Mouse (Mus musculus): ENCODE data around the gene Fabp7. TPM values are rescaled to one million over a fixed set of nuclear protein-coding genes. Genes with fewer than 3 reads are reported as not detected.

Gene Fabp7
- polyA plus RNA-seq (2015; fragmentation: Nextera tagmentation; extraction: Ambion mirVana) = 1,482 and 1,875 TPM in 2 replicates

DNA sequence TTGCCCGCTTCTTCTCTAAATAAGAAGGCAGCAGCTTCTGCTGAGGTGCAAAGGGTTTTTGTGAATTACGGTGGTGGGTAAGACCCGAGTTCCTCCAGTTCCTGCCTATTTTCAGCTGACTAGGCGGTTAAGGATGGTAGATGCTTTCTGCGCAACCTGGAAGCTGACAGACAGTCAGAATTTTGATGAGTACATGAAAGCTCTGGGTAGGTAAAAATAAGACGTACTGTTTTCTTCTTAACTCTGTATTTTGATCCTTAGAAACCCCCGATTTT is at the start of gene Fabp7:
Gene Fabp7 (plus strand): TSS at position 6 of the 275 bp plus-strand sequence.
- WGBS = 3% methylated on average over 7 of the region's 7 CpGs
- peak within 1 kb of the TSS; percentile 79 for H3K27ac ChIP-seq (ENCODE audit: low read length)
- no peak; the same call in 1 of the 2 replicates for ATAC-seq
- H3K36me3 ChIP-seq (ENCODE audit: control insufficient read depth, insufficient read depth, low read length) = no peaks in the 10 kb centered on the region
- H3K4me3 ChIP-seq (ENCODE audit: low read depth, low read length) = peak within 1 kb of the TSS; percentile 34
- peak within 1 kb of the TSS; percentile 50 for H3K9ac ChIP-seq (ENCODE audit: low read depth, low read length)
- no peaks in the 10 kb centered on the region for H3K27me3 ChIP-seq (ENCODE audit: control insufficient read depth, insufficient read depth, low read depth, low read length)
- no peaks in the 10 kb centered on the region for H3K9me3 ChIP-seq (replicated peaks; ENCODE audit: control insufficient read depth, low read length, poor library complexity, severe bottlenecking)
- H3K4me1 ChIP-seq (ENCODE audit: control insufficient read depth, insufficient read depth, low read length) = peaks cover 23% of the 10 kb centered on the region
- peak within 1 kb of the TSS; percentile 60 for H3K4me2 ChIP-seq (ENCODE audit: low read length)

DNA sequence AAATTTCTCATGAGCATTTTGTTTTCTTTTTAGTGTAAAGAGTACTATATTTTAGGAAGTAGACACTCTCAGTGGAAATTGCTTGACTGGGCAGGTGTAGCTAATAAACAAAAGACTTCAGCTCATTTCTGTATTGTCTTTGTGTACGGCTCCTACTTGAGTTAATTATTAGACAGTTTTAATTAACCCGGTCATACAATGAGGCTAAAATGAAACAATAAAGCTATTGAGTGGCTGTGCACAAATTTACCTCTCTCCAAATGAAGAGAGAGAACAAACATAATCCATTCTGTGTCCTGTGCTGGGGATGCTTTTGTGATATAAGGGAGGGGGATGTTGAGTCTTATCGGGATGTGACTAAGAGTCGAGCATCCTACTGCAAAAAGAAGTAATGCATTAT is 43.9 kb upstream of the Fabp7 start:
- no peak for ATAC-seq

DNA sequence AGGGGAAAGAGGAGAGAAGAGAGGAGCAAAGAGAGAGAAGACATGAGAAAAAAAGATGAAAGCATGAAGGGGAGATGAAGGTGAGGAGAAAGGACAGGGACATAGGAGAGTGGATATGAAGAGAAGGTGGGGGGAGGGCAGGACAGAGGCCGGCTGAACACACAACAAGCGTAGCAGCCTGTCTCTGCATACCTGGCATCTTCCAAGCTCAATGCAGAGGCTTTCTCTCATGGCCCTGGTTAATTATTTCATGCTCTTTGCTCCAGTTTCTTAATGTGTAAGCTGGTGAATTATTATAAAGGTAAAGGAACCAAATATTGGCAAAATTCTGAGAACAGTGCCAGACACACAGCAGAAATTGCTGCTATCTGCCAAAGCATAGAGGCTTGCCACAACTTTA is 43.3 kb upstream of the Fabp7 start:
- H3K27me3 ChIP-seq (ENCODE audit: control insufficient read depth, insufficient read depth, low read depth, low read length) = no peaks in the 10 kb centered on the region
- no peaks in the 10 kb centered on the region for H3K36me3 ChIP-seq (ENCODE audit: control insufficient read depth, insufficient read depth, low read length)
- no peaks in the 10 kb centered on the region for H3K9me3 ChIP-seq (replicated peaks; ENCODE audit: control insufficient read depth, low read length, poor library complexity, severe bottlenecking)
- no peak overlapping the region for H3K27ac ChIP-seq (ENCODE audit: low read length)
- H3K4me3 ChIP-seq (ENCODE audit: low read depth, low read length) = no peak overlapping the region
- H3K4me2 ChIP-seq (ENCODE audit: low read length) = no peak overlapping the region
- no peak overlapping the region for H3K9ac ChIP-seq (ENCODE audit: low read depth, low read length)
- no peaks in the 10 kb centered on the region for H3K4me1 ChIP-seq (ENCODE audit: control insufficient read depth, insufficient read depth, low read length)
- 53% methylated on average over 2 of the region's 2 CpGs for WGBS
- no peak for ATAC-seq

More for the DNA sequence above, 43.9 kb upstream of the Fabp7 start:
- Histone ChIP-seq H3K9me3 (replicated peaks; ENCODE audit: control insufficient read depth, low read length, poor library complexity, severe bottlenecking) (no peaks in the 10 kb centered on the region), H3K36me3 (ENCODE audit: control insufficient read depth, insufficient read depth, low read length) (no peaks in the 10 kb centered on the region), H3K9ac (ENCODE audit: low read depth, low read length) (no peak overlapping the region), H3K27ac (ENCODE audit: low read length) (no peak overlapping the region), H3K27me3 (ENCODE audit: control insufficient read depth, insufficient read depth, low read depth, low read length) (no peaks in the 10 kb centered on the region), H3K4me1 (ENCODE audit: control insufficient read depth, insufficient read depth, low read length) (no peaks in the 10 kb centered on the region), H3K4me2 (ENCODE audit: low read length) (no peak overlapping the region), H3K4me3 (ENCODE audit: low read depth, low read length) (no peak overlapping the region)
- WGBS = 73% methylated on average over 4 of the region's 4 CpGs

DNA sequence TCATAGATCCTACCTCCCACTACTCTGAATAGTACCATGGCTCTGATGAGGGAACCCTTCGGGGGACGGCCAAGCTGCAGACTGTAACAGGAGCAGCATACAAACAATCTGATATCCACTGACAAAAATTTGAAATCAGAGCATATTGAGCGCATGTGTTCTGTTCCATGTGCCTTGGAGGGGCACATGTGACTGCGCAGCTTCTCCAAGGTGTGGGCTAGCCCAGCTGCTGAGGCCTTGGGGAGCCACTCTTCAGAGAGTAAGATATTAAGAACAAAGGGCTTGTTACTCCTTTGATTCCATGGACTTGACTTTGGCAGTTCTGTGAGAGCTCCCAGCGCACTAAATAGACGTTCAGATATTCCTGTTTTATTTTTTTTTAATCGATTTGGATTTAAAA is 41.6 kb upstream of the Fabp7 start:
- Histone ChIP-seq H3K36me3 (ENCODE audit: control insufficient read depth, insufficient read depth, low read length) (no peaks in the 10 kb centered on the region), H3K4me3 (ENCODE audit: low read depth, low read length) (no peak overlapping the region), H3K9ac (ENCODE audit: low read depth, low read length) (no peak overlapping the region), H3K27ac (ENCODE audit: low read length) (no peak overlapping the region), H3K27me3 (ENCODE audit: control insufficient read depth, insufficient read depth, low read depth, low read length) (no peaks in the 10 kb centered on the region), H3K4me1 (ENCODE audit: control insufficient read depth, insufficient read depth, low read length) (no peaks in the 10 kb centered on the region), H3K9me3 (replicated peaks; ENCODE audit: control insufficient read depth, low read length, poor library complexity, severe bottlenecking) (no peaks in the 10 kb centered on the region), H3K4me2 (ENCODE audit: low read length) (no peak overlapping the region)
- peak; percentile 65 for ATAC-seq
- WGBS = 72% methylated on average over 7 of the region's 7 CpGs

DNA sequence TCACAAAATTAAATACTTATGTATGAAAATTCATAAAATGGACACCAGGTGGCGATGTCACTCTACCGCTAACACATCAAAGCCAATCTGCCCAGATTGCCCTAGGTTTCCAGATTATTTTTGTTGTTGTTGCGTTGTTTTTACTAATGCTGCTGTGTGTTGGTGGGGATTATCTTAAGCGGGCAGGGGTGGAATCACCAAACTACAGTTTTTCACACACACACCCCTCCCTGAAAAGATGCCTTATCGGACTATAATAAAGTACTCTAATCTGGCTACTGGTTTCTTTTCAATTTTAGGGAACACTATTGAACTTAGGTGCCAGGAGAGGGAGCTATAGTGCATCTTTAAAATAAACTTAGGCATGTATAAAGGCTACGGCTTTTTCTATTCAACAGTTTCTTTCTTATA is 41.1 kb upstream of the Fabp7 start:
- H3K9ac ChIP-seq (ENCODE audit: low read depth, low read length) = no peak overlapping the region
- H3K36me3 ChIP-seq (ENCODE audit: control insufficient read depth, insufficient read depth, low read length) = no peaks in the 10 kb centered on the region
- H3K9me3 ChIP-seq (replicated peaks; ENCODE audit: control insufficient read depth, low read length, poor library complexity, severe bottlenecking) = no peaks in the 10 kb centered on the region
- H3K27ac ChIP-seq (ENCODE audit: low read length) = no peak overlapping the region
- peak overlapping the region; percentile 34 for H3K4me3 ChIP-seq (ENCODE audit: low read depth, low read length)
- H3K4me2 ChIP-seq (ENCODE audit: low read length) = peak overlapping the region; percentile 50
- H3K27me3 ChIP-seq (ENCODE audit: control insufficient read depth, insufficient read depth, low read depth, low read length) = no peaks in the 10 kb centered on the region
- 2% methylated on average over 6 of the region's 6 CpGs for WGBS
- ATAC-seq = peak; percentile 88
- H3K4me1 ChIP-seq (ENCODE audit: control insufficient read depth, insufficient read depth, low read length) = no peaks in the 10 kb centered on the region

DNA sequence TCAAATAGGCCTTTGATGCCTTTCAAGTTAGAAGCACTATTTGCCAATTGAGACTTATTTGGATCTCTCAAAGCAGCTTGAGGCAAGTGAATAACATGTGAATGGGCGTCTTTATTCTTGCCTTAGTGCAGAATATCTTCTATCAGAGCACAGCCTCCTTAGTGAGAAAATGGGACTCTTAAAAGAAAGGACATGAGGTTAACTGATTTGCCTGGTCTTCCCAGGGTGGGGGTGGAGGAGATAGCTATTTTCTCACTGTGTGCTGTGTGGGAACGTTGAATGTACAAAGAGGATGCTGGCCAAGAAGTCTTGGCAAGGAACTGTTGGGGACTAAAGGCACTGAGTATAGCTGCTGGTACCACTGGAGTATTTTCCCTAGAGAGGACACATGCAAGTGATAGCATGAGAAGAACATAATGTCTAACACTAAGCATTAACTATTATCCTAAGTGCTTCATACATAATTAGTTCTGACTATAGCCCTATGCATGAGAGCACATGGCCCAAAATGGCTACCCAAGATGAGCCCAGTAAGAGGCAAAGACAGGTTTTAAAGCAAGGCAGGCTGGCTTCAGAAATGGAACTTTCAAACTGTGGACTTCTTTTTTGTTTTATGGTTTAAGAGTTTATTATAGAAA is 40.4 kb upstream of the Fabp7 start:
- ATAC-seq = peak; percentile 90
- H3K27ac ChIP-seq (ENCODE audit: low read length) = 0 out of 2 replicates have a peak overlapping the region, but pooled peaks have one; percentile 49

DNA sequence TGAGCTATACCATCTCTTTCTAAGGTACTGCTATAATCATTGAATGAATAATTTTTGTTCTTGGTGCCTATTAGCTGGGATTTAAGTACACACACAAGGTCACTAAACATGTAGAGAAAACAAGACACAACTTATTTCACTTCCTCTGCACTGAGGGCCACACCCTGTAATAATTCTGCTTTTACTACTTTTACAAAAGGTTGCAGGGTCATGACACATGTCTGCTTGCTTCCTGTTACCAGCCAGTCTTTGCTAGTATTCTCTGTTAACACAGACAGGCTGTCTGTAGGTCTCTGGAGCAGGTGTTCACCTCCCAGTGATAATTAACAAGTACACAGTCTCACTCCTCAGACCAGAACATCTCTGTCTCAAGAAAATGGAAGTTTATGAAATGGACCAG is 39.2 kb upstream of the Fabp7 start:
- H3K27me3 ChIP-seq (ENCODE audit: control insufficient read depth, insufficient read depth, low read depth, low read length) = no peaks in the 10 kb centered on the region
- H3K36me3 ChIP-seq (ENCODE audit: control insufficient read depth, insufficient read depth, low read length) = no peaks in the 10 kb centered on the region
- H3K4me2 ChIP-seq (ENCODE audit: low read length) = no peak overlapping the region
- ATAC-seq = no peak
- H3K4me1 ChIP-seq (ENCODE audit: control insufficient read depth, insufficient read depth, low read length) = no peaks in the 10 kb centered on the region
- no peak overlapping the region for H3K9ac ChIP-seq (ENCODE audit: low read depth, low read length)
- H3K27ac ChIP-seq (ENCODE audit: low read length) = no peak overlapping the region
- no peaks in the 10 kb centered on the region for H3K9me3 ChIP-seq (replicated peaks; ENCODE audit: control insufficient read depth, low read length, poor library complexity, severe bottlenecking)
- H3K4me3 ChIP-seq (ENCODE audit: low read depth, low read length) = no peak overlapping the region

More for the DNA sequence above, 40.4 kb upstream of the Fabp7 start:
- Histone ChIP-seq H3K27me3 (ENCODE audit: control insufficient read depth, insufficient read depth, low read depth, low read length) (no peaks in the 10 kb centered on the region), H3K36me3 (ENCODE audit: control insufficient read depth, insufficient read depth, low read length) (no peaks in the 10 kb centered on the region), H3K9me3 (replicated peaks; ENCODE audit: control insufficient read depth, low read length, poor library complexity, severe bottlenecking) (no peaks in the 10 kb centered on the region), H3K9ac (ENCODE audit: low read depth, low read length) (no peak overlapping the region), H3K4me2 (ENCODE audit: low read length) (no peak overlapping the region), H3K4me3 (ENCODE audit: low read depth, low read length) (no peak overlapping the region), H3K4me1 (ENCODE audit: control insufficient read depth, insufficient read depth, low read length) (no peaks in the 10 kb centered on the region)
- WGBS = 11% methylated on average over 2 of the region's 2 CpGs

DNA sequence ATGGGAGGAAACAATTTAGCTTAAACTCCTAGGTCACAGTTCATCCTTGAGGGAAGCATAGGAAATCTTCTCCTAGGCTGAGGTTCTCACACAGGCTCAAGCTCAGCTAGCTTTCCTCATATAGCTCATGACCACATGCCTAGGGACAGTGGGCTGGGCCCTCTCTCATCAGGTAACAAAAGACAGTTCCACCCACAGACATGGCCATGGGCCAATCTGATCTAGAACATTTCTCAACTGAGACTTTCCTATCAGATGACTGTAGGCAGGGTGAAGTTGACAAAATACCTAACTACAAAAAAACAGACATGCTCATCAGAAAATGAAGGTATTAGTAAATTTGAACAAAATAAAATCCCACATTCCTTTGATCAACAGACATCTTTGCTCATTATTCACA is 37.6 kb upstream of the Fabp7 start:
- Histone ChIP-seq H3K27ac (ENCODE audit: low read length) (no peak overlapping the region), H3K9ac (ENCODE audit: low read depth, low read length) (no peak overlapping the region), H3K27me3 (ENCODE audit: control insufficient read depth, insufficient read depth, low read depth, low read length) (no peaks in the 10 kb centered on the region), H3K36me3 (ENCODE audit: control insufficient read depth, insufficient read depth, low read length) (no peaks in the 10 kb centered on the region), H3K4me1 (ENCODE audit: control insufficient read depth, insufficient read depth, low read length) (no peaks in the 10 kb centered on the region), H3K9me3 (replicated peaks; ENCODE audit: control insufficient read depth, low read length, poor library complexity, severe bottlenecking) (no peaks in the 10 kb centered on the region), H3K4me3 (ENCODE audit: low read depth, low read length) (no peak overlapping the region), H3K4me2 (ENCODE audit: low read length) (no peak overlapping the region)
- ATAC-seq = no peak

DNA sequence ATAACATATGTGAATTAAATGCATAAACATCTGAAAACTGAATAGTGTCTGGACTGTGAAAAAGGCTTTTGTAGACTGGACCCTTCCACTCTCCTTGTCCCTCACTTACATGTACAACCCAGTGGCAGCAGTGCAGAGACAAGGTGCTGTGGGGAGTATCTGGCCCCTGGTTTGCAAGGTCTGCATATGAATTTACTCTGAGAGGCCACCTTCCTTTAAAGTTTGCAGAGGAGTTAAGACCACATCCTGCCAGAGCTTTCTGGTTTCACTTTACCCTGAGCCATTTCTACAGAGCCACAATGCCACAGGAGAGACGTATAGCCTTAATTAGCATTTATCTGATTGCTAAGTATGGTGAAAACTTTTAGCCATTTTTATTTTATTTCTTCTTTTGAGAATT is 31.3 kb upstream of the Fabp7 start:
- Histone ChIP-seq H3K9ac (ENCODE audit: low read depth, low read length) (no peak overlapping the region), H3K4me2 (ENCODE audit: low read length) (no peak overlapping the region), H3K4me1 (ENCODE audit: control insufficient read depth, insufficient read depth, low read length) (no peaks in the 10 kb centered on the region), H3K4me3 (ENCODE audit: low read depth, low read length) (no peak overlapping the region), H3K27ac (ENCODE audit: low read length) (no peak overlapping the region), H3K9me3 (replicated peaks; ENCODE audit: control insufficient read depth, low read length, poor library complexity, severe bottlenecking) (no peaks in the 10 kb centered on the region), H3K36me3 (ENCODE audit: control insufficient read depth, insufficient read depth, low read length) (no peaks in the 10 kb centered on the region), H3K27me3 (ENCODE audit: control insufficient read depth, insufficient read depth, low read depth, low read length) (no peaks in the 10 kb centered on the region)
- no peak for ATAC-seq
- WGBS = 92% methylated on average over 1 of the region's 1 CpGs
